Mouse (Mus musculus) thymus, adult 2 months (tissue): ENCODE measurements around the gene Lrrc3c.

Experiments used
- CTCF ChIP-seq: fragments of 200-500 bp; IDR thresholded peaks from 2 replicates; pipeline ENCODE4 v1.5.1; 2012; ENCODE audit warnings: mild to moderate bottlenecking, control low read depth, low read length, moderate library complexity, borderline replicate concordance; ENCODE audit not compliant: control insufficient read depth, poor library complexity, insufficient read depth; ENCODE audit errors: extremely low read depth
- POLR2A ChIP-seq: fragments of 200-500 bp; IDR thresholded peaks from 2 replicates; pipeline ENCODE4 v1.6.1; 2012; ENCODE audit warnings: mild to moderate bottlenecking, low read length, control low read depth, moderate library complexity; ENCODE audit not compliant: control insufficient read depth, poor library complexity, insufficient read depth; ENCODE audit errors: extremely low read depth

- TF ChIP-seq POLR2A: no peak
- no peak for TF ChIP-seq CTCF
These were observed 27.7 kb downstream of the Lrrc3c start, which contains the start of the genes Gm12355 and Gsdma3 for GRCm38 (mm10) chr11:98625611-98626410.
